Mouse (Mus musculus) B cell, adult 62 days (primary cell): ENCODE data around the gene A430005L14Rik. TPM values are rescaled to one million over a fixed set of nuclear protein-coding genes. Genes with fewer than 3 reads are reported as not detected.

Experiments used
- total RNA-seq: library from RNA; stranded (reverse); gene quantifications from 4 replicates; pipeline ENCODE4 v1.2.4, GENCODE M21; 2023

Gene A430005L14Rik
- 12.7 to 25.2 TPM (median 20.2 TPM) in 4 replicates for total RNA-seq

DNA sequence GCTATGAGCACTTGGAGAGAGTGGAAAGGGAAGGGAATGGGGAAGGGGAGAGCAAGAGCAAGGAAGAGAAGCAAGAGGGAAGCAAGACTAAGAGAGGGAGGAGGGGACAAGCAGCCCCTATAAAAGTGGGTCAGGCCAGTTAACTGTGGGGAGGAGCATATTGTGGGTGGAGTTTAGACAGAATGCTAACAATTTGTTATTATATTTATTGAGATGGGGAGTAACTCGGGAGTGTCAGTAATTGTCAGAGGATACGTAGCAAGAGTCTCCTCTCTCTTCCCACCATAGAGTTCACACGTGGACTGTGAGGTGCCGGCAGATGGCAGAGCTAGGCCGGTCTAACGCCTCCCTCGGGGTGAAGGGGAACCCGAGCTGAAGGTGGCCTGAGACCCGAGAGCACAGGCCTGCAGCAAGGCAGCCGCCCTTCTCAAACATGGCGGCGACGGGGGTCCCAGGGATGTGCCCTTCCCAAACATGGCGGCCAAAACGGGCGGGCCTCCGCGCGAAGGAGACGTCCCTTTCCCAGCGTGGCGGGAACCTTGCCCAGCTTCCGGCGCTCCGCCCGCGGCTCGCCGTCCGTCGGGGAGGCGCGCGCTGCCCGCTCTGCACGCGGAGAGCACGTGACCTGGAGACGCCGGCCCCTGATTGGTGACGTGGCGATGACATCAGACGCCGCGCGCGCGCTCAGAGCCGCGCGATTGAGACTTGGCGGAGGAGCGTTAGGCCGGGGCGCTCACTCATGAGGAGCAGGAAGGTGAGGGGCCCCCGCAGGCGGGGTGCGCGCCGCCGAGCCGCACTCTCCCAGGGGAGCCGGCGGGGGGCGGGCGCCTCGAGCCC is at the start of gene A430005L14Rik:
A430005L14Rik (plus strand) TSS at position 669 of the 837 bp plus-strand sequence.

GRCm38 (mm10) chr4:153974431-153975291 is 17.6 kb downstream of the A430005L14Rik start, which contains the start of the genes Dffb and Cep104:
Gene Dffb (minus strand): TSS chr4:153975126.
Gene Cep104 (plus strand): TSS chr4:153975194.

Other genes starting within 250 kb of the A430005L14Rik start
- 19.2 to 36.3 TPM (median 23.8 TPM) in 4 replicates for gene Dffb, start 17.9 kb downstream of the A430005L14Rik start, total RNA-seq
- 19.0 to 29.5 TPM (median 25.7 TPM) in 4 replicates for gene Cep104, start 18.0 kb downstream of the A430005L14Rik start, total RNA-seq
- gene Lrrc47, start 54.5 kb downstream of the A430005L14Rik start, total RNA-seq = 67.6 to 74.5 TPM (median 71.3 TPM) in 4 replicates
- gene Smim1, start 69.0 kb downstream of the A430005L14Rik start, total RNA-seq = not detected in 4 replicates
- not detected in 4 replicates for gene Ccdc27, start 85.4 kb downstream of the A430005L14Rik start, total RNA-seq
- not detected in 4 replicates for gene Trp73, start 183.0 kb downstream of the A430005L14Rik start, total RNA-seq
- gene Wrap73, start 185.1 kb downstream of the A430005L14Rik start, total RNA-seq = 13.2 to 20.7 TPM (median 16.9 TPM) in 4 replicates
- 118 to 128 TPM (median 125 TPM) in 4 replicates for gene Tprgl, start 203.4 kb downstream of the A430005L14Rik start, total RNA-seq
- 0.09 to 0.63 TPM in 2 of 4 replicates, not detected in the others for gene Megf6, start 213.5 kb downstream of the A430005L14Rik start, total RNA-seq